ENCODE assay signal across 30 mouse cellular contexts in genomic region chr4:117878703-117879102, GRCm38 (mm10). TPM values are rescaled to one million over a fixed set of nuclear protein-coding genes. Genes with fewer than 3 reads are reported as not detected.
DNase-seq lines count a peak whose midpoint lies in the region; ATAC-seq lines count a peak whose summit lies in the region.
"Had no signal": no experiment of that assay in that cellular context is flagged by ENCODE, and none has a peak within 500 bp of the region (broad histone marks: within the 10 kb centered on the region; RNA-seq: fewer than 3 reads in every experiment).

No protein-coding gene starts in this region.

- no peak for DNase-seq in heart, adult 8-10 months (ENCODE audit: low spot score)
- DNase-seq in right cerebral cortex, adult 2 months (ENCODE audit: low spot score in 2 of 2): peak; percentile 48 to 61
- no peak for DNase-seq in right cerebral cortex, postnatal 4 days
- DNase-seq: adrenal gland, adult 8-10 months; adrenal gland, postnatal 14 days; adrenal gland, postnatal 36 days; cerebellum, adult 11 months; cerebellum, adult 18-20 months; cerebellum, adult 8-10 months; cerebellum, adult 9-11 months; cerebellum, postnatal 14 days; cerebellum, postnatal 36 days; embryo, embryonic 11 days had no signal

- H3K27me3 ChIP-seq in heart, embryonic 13.5 days (replicated peaks): no peaks in the 10 kb centered on the region; the same call in 1 of the 2 replicates
- H3K27me3 ChIP-seq in midbrain, embryonic 13.5 days: no peaks in the 10 kb centered on the region
- no peaks in the 10 kb centered on the region for H3K27me3 ChIP-seq in midbrain, embryonic 16.5 days (ENCODE audit: control insufficient read depth, insufficient read depth, low read depth, low read length)
- no peaks in the 10 kb centered on the region for H3K27me3 ChIP-seq in neural tube, embryonic 14.5 days (ENCODE audit: control insufficient read depth, insufficient read depth, low read length)
- no peaks in the 10 kb centered on the region for H3K27me3 ChIP-seq in neural tube, embryonic 15.5 days (replicated peaks)
- H3K27me3 ChIP-seq: CH12.LX; embryonic facial prominence, embryonic 13.5 days; embryonic facial prominence, embryonic 15.5 days; forebrain, embryonic 12.5 days; Patski had no signal

- ATAC-seq in heart, embryonic 13.5 days (ENCODE audit: extremely low read depth, insufficient number of reproducible peaks, low FRiP score, low TSS enrichment): no peak
- ATAC-seq in midbrain, embryonic 13.5 days: no peak
- no peak for ATAC-seq in midbrain, embryonic 16.5 days
- ATAC-seq in neural tube, embryonic 14.5 days (ENCODE audit: low read depth): no peak
- no peak for ATAC-seq in neural tube, embryonic 15.5 days (ENCODE audit: low FRiP score)
- ATAC-seq: activated CD4-positive, CD25-positive, alpha-beta regulatory T cell, adult 4 months; CD4-positive, CD25-positive, alpha-beta regulatory T cell, adult 4 months; forebrain, embryonic 14.5 days; Patski had no signal

- WGBS in heart, embryonic 13.5 days: 61% methylated on average over 5 of the region's 5 CpGs
- 87% methylated on average over 5 of the region's 5 CpGs for WGBS in midbrain, embryonic 13.5 days
- WGBS in midbrain, embryonic 16.5 days: 85% methylated on average over 5 of the region's 5 CpGs
- 79% methylated on average over 5 of the region's 5 CpGs for WGBS in neural tube, embryonic 14.5 days
- 77% methylated on average over 5 of the region's 5 CpGs for WGBS in neural tube, embryonic 15.5 days

- no peak overlapping the region for H3K4me3 ChIP-seq in heart, embryonic 13.5 days
- no peak overlapping the region for H3K4me3 ChIP-seq in midbrain, embryonic 13.5 days (replicated peaks)
- H3K4me3 ChIP-seq in midbrain, embryonic 16.5 days (ENCODE audit: low read depth, low read length): no peak overlapping the region
- no peak overlapping the region for H3K4me3 ChIP-seq in neural tube, embryonic 14.5 days (ENCODE audit: low read depth, low read length)
- H3K4me3 ChIP-seq in neural tube, embryonic 15.5 days (replicated peaks): no peak overlapping the region
- H3K4me3 ChIP-seq: embryonic facial prominence, embryonic 13.5 days; embryonic facial prominence, embryonic 15.5 days; erythroblast, embryonic 14.5 days; forebrain, embryonic 10.5 days; forebrain, embryonic 12.5 days had no signal

- H3K36me3 ChIP-seq in heart, embryonic 13.5 days: peaks cover 55% of the 10 kb centered on the region
- H3K36me3 ChIP-seq in midbrain, embryonic 13.5 days: peaks cover 65% of the 10 kb centered on the region
- peaks cover 19% of the 10 kb centered on the region for H3K36me3 ChIP-seq in midbrain, embryonic 16.5 days (ENCODE audit: control insufficient read depth, insufficient read depth, low read length)
- H3K36me3 ChIP-seq in neural tube, embryonic 14.5 days (ENCODE audit: control insufficient read depth, insufficient read depth, low read length): peaks cover 28% of the 10 kb centered on the region; the same call in 1 of the 2 replicates
- peaks cover 54% of the 10 kb centered on the region for H3K36me3 ChIP-seq in neural tube, embryonic 15.5 days

- peaks cover 16% of the 10 kb centered on the region for H3K4me1 ChIP-seq in heart, embryonic 13.5 days
- H3K4me1 ChIP-seq in midbrain, embryonic 13.5 days (replicated peaks): peaks cover 48% of the 10 kb centered on the region
- H3K4me1 ChIP-seq in midbrain, embryonic 16.5 days (ENCODE audit: control insufficient read depth, insufficient read depth, low read length): peaks cover 27% of the 10 kb centered on the region
- peaks cover 12% of the 10 kb centered on the region; the same call in 1 of the 2 replicates for H3K4me1 ChIP-seq in neural tube, embryonic 14.5 days (ENCODE audit: control insufficient read depth, insufficient read depth, low read length)
- H3K4me1 ChIP-seq in neural tube, embryonic 15.5 days: peaks cover 46% of the 10 kb centered on the region

- no peaks in the 10 kb centered on the region for H3K9me3 ChIP-seq in heart, embryonic 13.5 days
- no peaks in the 10 kb centered on the region for H3K9me3 ChIP-seq in midbrain, embryonic 13.5 days
- no peaks in the 10 kb centered on the region for H3K9me3 ChIP-seq in midbrain, embryonic 16.5 days (replicated peaks; ENCODE audit: control insufficient read depth, low read length, poor library complexity, severe bottlenecking)
- no peaks in the 10 kb centered on the region for H3K9me3 ChIP-seq in neural tube, embryonic 14.5 days (ENCODE audit: control insufficient read depth, low read length)
- H3K9me3 ChIP-seq in neural tube, embryonic 15.5 days (replicated peaks): no peaks in the 10 kb centered on the region
- H3K9me3 ChIP-seq: embryonic facial prominence, embryonic 13.5 days; embryonic facial prominence, embryonic 15.5 days; forebrain, embryonic 10.5 days; forebrain, embryonic 12.5 days; G1E had no signal

- H3K4me2 ChIP-seq in heart, embryonic 13.5 days: no peak overlapping the region
- no peak overlapping the region for H3K4me2 ChIP-seq in midbrain, embryonic 13.5 days (replicated peaks)
- H3K4me2 ChIP-seq in midbrain, embryonic 16.5 days (ENCODE audit: low read length): no peak overlapping the region
- H3K4me2 ChIP-seq in neural tube, embryonic 14.5 days (ENCODE audit: low read depth, low read length): no peak overlapping the region
- H3K4me2 ChIP-seq in neural tube, embryonic 15.5 days: no peak overlapping the region
- H3K4me2 ChIP-seq: embryonic facial prominence, embryonic 13.5 days; embryonic facial prominence, embryonic 15.5 days; forebrain, embryonic 12.5 days had no signal

- H3K27ac ChIP-seq in heart, embryonic 13.5 days (replicated peaks): no peak overlapping the region
- no peak overlapping the region for H3K27ac ChIP-seq in midbrain, embryonic 13.5 days
- H3K27ac ChIP-seq in midbrain, embryonic 16.5 days (ENCODE audit: low read length): no peak overlapping the region
- H3K27ac ChIP-seq in neural tube, embryonic 14.5 days (ENCODE audit: low read depth, low read length): no peak overlapping the region
- no peak overlapping the region for H3K27ac ChIP-seq in neural tube, embryonic 15.5 days (replicated peaks)
- H3K27ac ChIP-seq: embryonic facial prominence, embryonic 13.5 days; embryonic facial prominence, embryonic 15.5 days; forebrain, embryonic 10.5 days; forebrain, embryonic 12.5 days had no signal

- 0 out of 2 replicates have a peak overlapping the region, but pooled peaks have one; percentile 16 for H3K9ac ChIP-seq in heart, embryonic 13.5 days
- H3K9ac ChIP-seq in midbrain, embryonic 13.5 days (replicated peaks): 0 out of 2 replicates have a peak overlapping the region, but pooled peaks have one; percentile 36
- H3K9ac ChIP-seq in midbrain, embryonic 16.5 days (ENCODE audit: low read depth, low read length): no peak overlapping the region
- H3K9ac ChIP-seq in neural tube, embryonic 14.5 days (replicated peaks; ENCODE audit: low read depth, low read length): 0 out of 2 replicates have a peak overlapping the region, but pooled peaks have one; percentile 18
- H3K9ac ChIP-seq in neural tube, embryonic 15.5 days (replicated peaks): no peak overlapping the region
- H3K9ac ChIP-seq: embryonic facial prominence, embryonic 13.5 days; embryonic facial prominence, embryonic 15.5 days; forebrain, embryonic 12.5 days had no signal

RNA-seq across cellular contexts. Expression of gene B4galt2, which starts 4.6 kb away (rescaled TPM):
- 13.5 and 13.9 TPM in 2 replicates for polyA plus RNA-seq in heart, embryonic 13.5 days (2015; fragmentation: Nextera tagmentation; extraction: Ambion mirVana)
- total RNA-seq in heart, adult 8-10 months (2022): 1 to 10 TPM; 4.2 to 5.1 (median 4.4) TPM
- 42.7 and 42.8 TPM in 2 replicates for polyA plus RNA-seq in midbrain, embryonic 13.5 days (2015; fragmentation: Nextera tagmentation; extraction: Ambion mirVana)
- 58.8 and 65.5 TPM in 2 replicates for polyA plus RNA-seq in midbrain, embryonic 16.5 days (2015; fragmentation: Nextera tagmentation; extraction: Ambion mirVana)
- polyA plus RNA-seq in neural tube, embryonic 14.5 days (2014; fragmentation: Nextera tagmentation; extraction: Ambion mirVana): 68.7 and 73.6 TPM in 2 replicates
- polyA plus RNA-seq in neural tube, embryonic 15.5 days (2015; fragmentation: Nextera tagmentation; extraction: Ambion mirVana): 49.6 and 58.6 TPM in 2 replicates
- total RNA-seq: common myeloid progenitor, adult 5-6 weeks had no signal
- polyA plus RNA-seq: activated CD4-positive, CD25-positive, alpha-beta regulatory T cell, adult 4 months; CD4-positive, CD25-positive, alpha-beta regulatory T cell, adult 4 months had no signal

RNA-seq across cellular contexts. Expression of gene Ccdc24, which starts 6.3 kb away (rescaled TPM):
- 0.74 and 1.1 TPM in 2 replicates for polyA plus RNA-seq in heart, embryonic 13.5 days (2015; fragmentation: Nextera tagmentation; extraction: Ambion mirVana)
- under 1 TPM in 2 of 4 experiments, not detected in 2; 0.25 to 0.50 TPM for total RNA-seq in heart, adult 8-10 months (2022)
- 3.0 and 3.4 TPM in 2 replicates for polyA plus RNA-seq in midbrain, embryonic 13.5 days (2015; fragmentation: Nextera tagmentation; extraction: Ambion mirVana)
- 2.3 and 2.4 TPM in 2 replicates for polyA plus RNA-seq in midbrain, embryonic 16.5 days (2015; fragmentation: Nextera tagmentation; extraction: Ambion mirVana)
- 1.4 and 2.6 TPM in 2 replicates for polyA plus RNA-seq in neural tube, embryonic 14.5 days (2014; fragmentation: Nextera tagmentation; extraction: Ambion mirVana)
- polyA plus RNA-seq in neural tube, embryonic 15.5 days (2015; fragmentation: Nextera tagmentation; extraction: Ambion mirVana): 1.4 and 1.6 TPM in 2 replicates
- total RNA-seq: G1E had no signal
- polyA plus RNA-seq: activated CD4-positive, CD25-positive, alpha-beta regulatory T cell, adult 4 months; CD4-positive, CD25-positive, alpha-beta regulatory T cell, adult 4 months; G1E had no signal

RNA-seq across cellular contexts. Expression of gene Atp6v0b, which starts 8.4 kb away (rescaled TPM):
- polyA plus RNA-seq in heart, embryonic 13.5 days (2015; fragmentation: Nextera tagmentation; extraction: Ambion mirVana): 188 and 220 TPM in 2 replicates
- total RNA-seq in heart, adult 8-10 months (2022): 100 to 1,000 TPM; 108 to 133 (median 121) TPM
- 458 and 469 TPM in 2 replicates for polyA plus RNA-seq in midbrain, embryonic 13.5 days (2015; fragmentation: Nextera tagmentation; extraction: Ambion mirVana)
- 581 and 673 TPM in 2 replicates for polyA plus RNA-seq in midbrain, embryonic 16.5 days (2015; fragmentation: Nextera tagmentation; extraction: Ambion mirVana)
- 578 and 652 TPM in 2 replicates for polyA plus RNA-seq in neural tube, embryonic 14.5 days (2014; fragmentation: Nextera tagmentation; extraction: Ambion mirVana)
- 544 and 626 TPM in 2 replicates for polyA plus RNA-seq in neural tube, embryonic 15.5 days (2015; fragmentation: Nextera tagmentation; extraction: Ambion mirVana)

RNA-seq across cellular contexts. Expression of gene Dph2, which starts 13.1 kb away (rescaled TPM):
- polyA plus RNA-seq in heart, embryonic 13.5 days (2015; fragmentation: Nextera tagmentation; extraction: Ambion mirVana): 10.9 and 11.6 TPM in 2 replicates
- total RNA-seq in heart, adult 8-10 months (2022): 1 to 10 TPM; 3.4 to 4.1 (median 3.9) TPM
- 26.0 and 26.1 TPM in 2 replicates for polyA plus RNA-seq in midbrain, embryonic 13.5 days (2015; fragmentation: Nextera tagmentation; extraction: Ambion mirVana)
- 21.2 and 23.1 TPM in 2 replicates for polyA plus RNA-seq in midbrain, embryonic 16.5 days (2015; fragmentation: Nextera tagmentation; extraction: Ambion mirVana)
- 21.5 and 22.9 TPM in 2 replicates for polyA plus RNA-seq in neural tube, embryonic 14.5 days (2014; fragmentation: Nextera tagmentation; extraction: Ambion mirVana)
- polyA plus RNA-seq in neural tube, embryonic 15.5 days (2015; fragmentation: Nextera tagmentation; extraction: Ambion mirVana): 21.3 and 21.8 TPM in 2 replicates

RNA-seq across cellular contexts. Expression of gene Ipo13, which starts 36.1 kb away (rescaled TPM):
- 40.3 and 41.2 TPM in 2 replicates for polyA plus RNA-seq in heart, embryonic 13.5 days (2015; fragmentation: Nextera tagmentation; extraction: Ambion mirVana)
- total RNA-seq in heart, adult 8-10 months (2022): 10 to 100 TPM; 58.9 to 86.0 (median 75.4) TPM
- polyA plus RNA-seq in midbrain, embryonic 13.5 days (2015; fragmentation: Nextera tagmentation; extraction: Ambion mirVana): 66.2 and 72.9 TPM in 2 replicates
- 66.9 and 69.5 TPM in 2 replicates for polyA plus RNA-seq in midbrain, embryonic 16.5 days (2015; fragmentation: Nextera tagmentation; extraction: Ambion mirVana)
- 61.7 and 65.7 TPM in 2 replicates for polyA plus RNA-seq in neural tube, embryonic 14.5 days (2014; fragmentation: Nextera tagmentation; extraction: Ambion mirVana)
- 56.9 and 59.3 TPM in 2 replicates for polyA plus RNA-seq in neural tube, embryonic 15.5 days (2015; fragmentation: Nextera tagmentation; extraction: Ambion mirVana)

Comparison
In these comparisons a context has a peak if more than half of its experiments do, and no peak if none do; other contexts are left out.
1. H3K9ac ChIP-seq: peak in heart, embryonic 13.5 days (single experiment), midbrain, embryonic 13.5 days (single experiment) and neural tube, embryonic 14.5 days (single experiment); none in midbrain, embryonic 16.5 days (single experiment) and neural tube, embryonic 15.5 days (single experiment).
2. DNase-seq: peak in right cerebral cortex, adult 2 months (2 of 2); none in heart, adult 8-10 months (single experiment) and right cerebral cortex, postnatal 4 days (single experiment).